Mouse (Mus musculus) lung, embryonic 15.5 days (tissue): ENCODE results near the gene Zfp108. TPM values are rescaled to one million over a fixed set of nuclear protein-coding genes. Genes with fewer than 3 reads are reported as not detected.

Experiments used
- ATAC-seq: fragments of 200-750 bp; cut with Nextera tagmentation; 2 replicates; pipeline ENCODE4 v1.8.0; 2017; ENCODE audit warnings: moderate number of reproducible peaks, borderline replicate concordance; ENCODE audit not compliant: low FRiP score, low TSS enrichment; ENCODE audit errors: extremely low read depth
- H3K27ac ChIP-seq: fragments of 300-500 bp; sonication (generic); 2 replicates; pipeline ENCODE4 v1.5.1; 2015; ENCODE audit warnings: moderate library complexity, mild to moderate bottlenecking, inconsistent platforms
- H3K27me3 ChIP-seq: fragments of 300-500 bp; sonication (generic); 2 replicates; pipeline ENCODE4 v1.6.1; 2015; ENCODE audit warnings: inconsistent platforms
- H3K36me3 ChIP-seq: fragments of 300-500 bp; sonication (generic); 2 replicates; pipeline ENCODE4 v1.6.1; 2015; ENCODE audit warnings: inconsistent platforms
- H3K4me1 ChIP-seq: fragments of 300-500 bp; sonication (generic); 2 replicates; pipeline ENCODE4 v1.6.1; 2015; ENCODE audit warnings: inconsistent platforms
- H3K4me2 ChIP-seq: fragments of 300-500 bp; sonication (generic); 2 replicates; pipeline ENCODE4 v1.6.1; 2015; ENCODE audit warnings: inconsistent platforms, mild to moderate bottlenecking, moderate library complexity
- H3K4me3 ChIP-seq: fragments of 300-500 bp; sonication (generic); 2 replicates; pipeline ENCODE4 v1.5.1; 2015; ENCODE audit warnings: mild to moderate bottlenecking, inconsistent platforms
- H3K9ac ChIP-seq: fragments of 300-500 bp; sonication (generic); 2 replicates; pipeline ENCODE4 v1.6.1; 2015; ENCODE audit warnings: inconsistent platforms
- H3K9me3 ChIP-seq: fragments of 300-500 bp; sonication (generic); 2 replicates; pipeline ENCODE4 v1.6.1; 2016; ENCODE audit warnings: inconsistent platforms
- WGBS: fragments of 180-500 bp; shearing (Covaris S2); methylation state at CpG from one replicate; pipeline ENCODE4 v1.1.7; 2015; 5-methylcytosine and 5-hydroxymethylcytosine counted together
- polyA plus RNA-seq: library from polyadenylated mRNA; unstranded; fragments of >200 nt; fragmentation: Nextera tagmentation; extraction: Ambion mirVana; gene quantifications from 2 replicates; pipeline ENCODE4 v1.2.1, GENCODE M21; 2015

Zfp108 gene
- polyA plus RNA-seq, 1 experiment from 2014 or later: 3.8 TPM

DNA sequence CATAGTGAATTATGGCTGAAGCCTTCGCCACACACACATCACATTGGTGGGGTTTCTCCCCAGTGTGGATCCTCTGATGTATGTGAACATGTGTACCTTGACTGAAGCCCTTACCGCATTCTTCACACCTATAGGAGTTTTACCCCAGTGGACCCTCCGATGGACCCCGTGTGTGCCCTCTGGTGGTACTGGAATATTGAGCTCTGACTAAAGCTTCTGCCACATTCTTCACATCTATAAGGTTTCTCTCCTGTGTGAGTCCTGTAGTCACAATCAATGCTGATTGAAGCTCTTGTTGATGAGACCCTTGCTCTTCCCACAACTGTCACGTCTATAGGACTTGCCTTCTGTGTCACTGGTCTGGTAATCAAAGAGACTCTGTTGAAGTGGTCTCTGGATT lies 33.1 kb downstream of the Zfp108 start:
- no peak overlapping the region for H3K4me3 ChIP-seq
- 80% methylated on average over 5 of the region's 5 CpGs for WGBS

DNA sequence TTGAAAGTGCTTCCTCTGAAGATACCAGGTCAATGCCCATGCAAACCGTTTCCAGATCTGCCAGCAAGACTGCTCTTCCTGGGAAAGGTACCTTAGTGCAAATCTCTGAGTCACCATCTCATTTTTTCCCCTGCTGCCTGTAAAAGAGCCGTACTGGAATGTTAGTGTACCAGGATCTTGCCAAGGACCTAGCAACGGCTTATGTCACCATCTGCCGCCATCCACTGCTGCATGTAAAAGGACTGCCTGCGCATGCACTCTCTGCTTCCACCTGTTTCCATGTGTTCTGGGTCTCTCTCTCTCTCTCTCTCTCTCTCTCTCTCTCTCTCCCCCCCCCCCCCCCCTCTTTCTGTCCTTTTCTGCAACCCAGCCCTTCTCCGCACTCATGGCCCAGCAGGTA lies 33.9 kb downstream of the Zfp108 start:
- H3K36me3 ChIP-seq: peaks cover 42% of the 10 kb centered on the region
- 85% methylated on average over 6 of the region's 6 CpGs for WGBS
- H3K27me3 ChIP-seq: no peaks in the 10 kb centered on the region
- H3K9me3 ChIP-seq: no peaks in the 10 kb centered on the region
- no peak overlapping the region for H3K4me3 ChIP-seq
- no peak for ATAC-seq
- no peak overlapping the region for H3K9ac ChIP-seq
- H3K4me1 ChIP-seq: no peaks in the 10 kb centered on the region
- H3K27ac ChIP-seq: no peak overlapping the region
- no peak overlapping the region for H3K4me2 ChIP-seq

More for the DNA sequence above, 33.1 kb downstream of the Zfp108 start:
- H3K4me1 ChIP-seq: no peaks in the 10 kb centered on the region
- H3K36me3 ChIP-seq: peaks cover 35% of the 10 kb centered on the region
- H3K4me2 ChIP-seq: no peak overlapping the region
- no peak overlapping the region for H3K9ac ChIP-seq
- H3K9me3 ChIP-seq: no peaks in the 10 kb centered on the region
- H3K27ac ChIP-seq: no peak overlapping the region
- H3K27me3 ChIP-seq: no peaks in the 10 kb centered on the region
- no peak for ATAC-seq

DNA sequence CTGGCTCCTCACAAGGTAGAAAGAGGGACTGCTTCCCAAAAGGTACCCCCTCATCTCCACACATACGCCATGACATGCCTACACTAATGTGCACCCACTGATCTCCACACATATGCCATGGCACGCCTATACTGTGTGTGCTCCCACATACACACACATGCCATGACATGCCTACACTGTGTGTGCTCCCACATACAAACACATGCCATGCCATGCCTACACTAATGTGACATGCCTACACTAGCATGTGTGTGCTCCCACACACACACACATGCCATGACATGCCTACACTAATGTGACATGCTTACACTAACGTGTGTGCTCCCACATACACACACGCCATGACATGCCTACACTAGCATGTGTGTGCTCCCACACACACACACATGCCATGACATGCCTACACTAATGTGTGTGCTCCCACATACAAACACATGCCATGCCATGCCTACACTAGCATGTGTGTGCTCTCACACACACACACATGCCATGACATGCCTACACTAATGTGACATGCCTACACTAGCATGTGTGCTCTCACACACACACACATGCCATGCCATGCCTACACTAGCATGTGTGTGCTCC lies 35.6 kb downstream of the Zfp108 start:
- peaks cover 57% of the 10 kb centered on the region for H3K36me3 ChIP-seq
- WGBS: 89% methylated on average over 4 of the region's 4 CpGs
- H3K9me3 ChIP-seq: no peaks in the 10 kb centered on the region
- no peaks in the 10 kb centered on the region for H3K4me1 ChIP-seq
- H3K4me3 ChIP-seq: no peak overlapping the region
- H3K4me2 ChIP-seq: no peak overlapping the region
- H3K9ac ChIP-seq: no peak overlapping the region
- no peaks in the 10 kb centered on the region for H3K27me3 ChIP-seq
- no peak for ATAC-seq
- H3K27ac ChIP-seq: no peak overlapping the region

DNA sequence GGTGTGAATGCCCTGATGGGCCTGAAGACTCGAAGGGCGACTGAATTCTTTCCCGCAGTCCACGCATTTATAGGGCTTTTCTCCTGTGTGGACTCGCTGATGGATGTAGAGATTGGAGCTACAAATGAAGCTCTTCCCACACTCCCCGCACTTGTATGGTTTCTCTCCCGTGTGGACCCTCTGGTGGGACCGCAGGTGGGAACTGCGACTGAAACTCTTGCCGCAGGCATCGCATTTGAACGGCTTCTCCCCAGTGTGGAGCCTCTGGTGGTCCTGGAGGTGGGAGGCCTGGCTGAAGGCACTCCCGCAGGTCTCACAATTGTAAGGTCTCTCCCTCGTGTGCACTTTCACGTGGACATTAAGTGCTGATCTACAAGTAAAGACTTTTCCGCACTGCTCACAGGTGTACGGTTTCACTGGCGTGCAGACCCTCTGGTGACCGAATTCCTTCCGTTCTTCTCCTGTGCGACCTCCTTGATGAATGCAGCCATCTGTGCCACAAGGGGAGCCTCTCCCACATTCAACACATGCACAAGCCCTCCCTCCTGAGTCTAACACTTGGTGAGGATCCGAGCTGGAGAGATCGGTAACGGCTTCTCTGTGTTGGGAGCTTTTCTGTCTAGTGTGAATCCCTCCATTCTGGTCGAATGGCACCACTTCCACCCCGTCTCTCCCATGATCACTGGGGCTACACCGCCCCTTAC lies 36.9 kb downstream of the Zfp108 start:
- Histone ChIP-seq H3K4me2 (no peak overlapping the region), H3K27me3 (no peaks in the 10 kb centered on the region), H3K36me3 (peaks cover 71% of the 10 kb centered on the region), H3K9ac (no peak overlapping the region), H3K27ac (no peak overlapping the region), H3K4me1 (no peaks in the 10 kb centered on the region), H3K9me3 (no peaks in the 10 kb centered on the region), H3K4me3 (no peak overlapping the region)
- WGBS: 83% methylated on average over 27 of the region's 27 CpGs
- ATAC-seq: no peak

DNA sequence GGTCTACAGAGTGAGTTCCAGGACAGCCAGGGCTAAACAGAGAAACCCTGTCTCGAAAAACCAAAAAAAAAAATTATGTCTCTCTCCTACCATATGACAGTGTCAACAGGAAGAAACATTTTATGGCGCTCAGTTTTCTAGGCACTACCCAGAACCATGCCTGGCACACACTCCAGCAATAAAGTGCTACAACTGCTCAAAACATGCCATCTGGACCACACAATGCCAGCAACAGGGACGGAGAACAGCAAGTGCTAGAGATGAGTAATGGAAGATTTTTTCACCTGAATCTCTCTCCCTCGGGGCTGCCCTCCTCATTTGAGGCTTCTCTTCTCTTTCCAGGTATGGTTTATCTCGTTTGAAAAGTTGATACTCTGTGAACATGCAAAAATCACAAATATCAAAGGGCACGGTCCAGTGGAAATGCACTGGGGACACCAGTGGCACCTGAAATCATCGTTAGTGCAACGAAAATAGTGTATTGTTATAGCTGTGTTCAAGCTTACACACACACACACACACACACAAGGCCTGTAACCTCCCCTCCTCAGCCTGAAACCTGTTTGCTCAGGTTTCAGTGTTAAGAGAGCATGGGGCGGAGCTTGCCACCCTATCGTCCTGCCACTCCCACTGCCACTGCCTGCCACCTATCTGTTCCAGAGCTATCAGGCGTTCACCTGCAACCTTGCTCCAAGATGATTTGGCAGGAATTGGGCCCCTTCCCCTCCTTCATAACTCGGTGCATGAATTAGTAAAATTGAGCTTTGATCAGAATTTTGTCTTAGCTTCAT lies 38.7 kb downstream of the Zfp108 start:
- no peak overlapping the region for H3K27ac ChIP-seq
- no peak overlapping the region for H3K9ac ChIP-seq
- WGBS: 73% methylated on average over 12 of the region's 12 CpGs
- H3K4me1 ChIP-seq: peaks cover 7% of the 10 kb centered on the region
- no peak overlapping the region for H3K4me3 ChIP-seq
- H3K27me3 ChIP-seq: no peaks in the 10 kb centered on the region
- no peaks in the 10 kb centered on the region for H3K9me3 ChIP-seq
- ATAC-seq: no peak
- H3K4me2 ChIP-seq: no peak overlapping the region
- peaks cover 77% of the 10 kb centered on the region for H3K36me3 ChIP-seq

DNA sequence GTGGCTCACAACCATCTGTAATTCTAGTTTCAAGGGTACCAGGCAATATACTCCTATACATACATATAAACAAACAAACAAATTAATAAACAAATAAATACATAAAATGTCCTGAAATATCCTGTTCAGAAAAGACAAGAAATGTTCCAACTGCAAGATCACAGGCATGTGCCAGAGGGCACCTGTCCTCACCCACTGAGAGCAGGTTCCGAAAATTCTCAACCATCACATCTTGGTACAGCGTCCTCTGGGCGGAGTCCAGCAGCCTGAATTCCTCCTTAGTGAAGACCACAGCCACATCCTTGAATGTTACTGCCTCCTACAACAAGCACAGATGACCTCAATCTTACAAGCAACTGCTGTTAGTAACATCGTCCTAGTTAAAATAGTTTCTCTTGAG lies 40.2 kb downstream of the Zfp108 start:
- Histone ChIP-seq H3K36me3 (peaks cover 71% of the 10 kb centered on the region), H3K4me1 (peaks cover 9% of the 10 kb centered on the region), H3K27me3 (no peaks in the 10 kb centered on the region), H3K4me3 (no peak overlapping the region), H3K9ac (no peak overlapping the region), H3K9me3 (no peaks in the 10 kb centered on the region), H3K4me2 (no peak overlapping the region), H3K27ac (no peak overlapping the region)
- WGBS: 98% methylated on average over 4 of the region's 4 CpGs
- no peak for ATAC-seq

DNA sequence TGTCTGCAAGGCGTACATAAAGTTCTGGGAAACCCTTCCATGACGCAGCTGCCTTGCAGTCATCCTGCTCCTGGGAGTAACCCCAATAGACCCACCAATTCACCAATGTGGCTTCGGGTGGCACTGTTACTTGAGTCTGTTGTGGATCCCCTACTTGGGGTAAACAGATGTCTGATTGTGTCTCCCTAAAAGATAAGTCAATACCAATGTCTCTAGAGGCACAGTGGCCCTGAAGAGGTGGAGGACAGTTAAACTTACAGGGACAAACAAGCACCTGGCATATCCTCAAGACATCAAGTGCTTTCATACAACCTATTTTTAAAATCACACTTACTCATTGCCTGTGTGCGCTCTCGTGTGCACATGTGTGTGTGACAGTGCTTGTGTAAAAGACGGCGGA lies 40.8 kb downstream of the Zfp108 start:
- H3K9ac ChIP-seq: no peak overlapping the region
- H3K36me3 ChIP-seq: peaks cover 65% of the 10 kb centered on the region
- H3K4me2 ChIP-seq: no peak overlapping the region
- no peak overlapping the region for H3K27ac ChIP-seq
- H3K4me3 ChIP-seq: no peak overlapping the region
- 97% methylated on average over 7 of the region's 7 CpGs for WGBS
- H3K9me3 ChIP-seq: no peaks in the 10 kb centered on the region
- ATAC-seq: no peak
- no peaks in the 10 kb centered on the region for H3K27me3 ChIP-seq
- peaks cover 15% of the 10 kb centered on the region for H3K4me1 ChIP-seq

DNA sequence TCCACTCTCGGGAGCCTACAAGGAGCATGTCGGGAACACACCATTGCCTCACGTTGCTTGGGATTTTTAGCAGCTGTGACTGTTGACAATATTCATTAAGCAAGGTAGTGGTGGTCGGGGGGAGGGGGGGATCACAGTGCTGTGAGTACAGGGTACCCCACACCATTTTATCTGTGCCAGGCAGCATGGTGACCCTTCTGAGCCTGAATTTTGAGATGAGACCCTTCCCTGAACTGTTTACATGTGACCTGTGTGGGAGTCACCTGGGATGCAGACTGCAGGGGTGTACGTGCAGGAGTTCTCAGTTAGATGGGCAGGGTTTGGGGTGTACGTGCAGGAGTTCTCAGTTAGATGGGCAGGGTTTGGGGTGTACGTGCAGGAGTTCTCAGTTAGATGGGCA lies 41.8 kb downstream of the Zfp108 start:
- no peak overlapping the region for H3K9ac ChIP-seq
- H3K4me3 ChIP-seq: no peak overlapping the region
- no peaks in the 10 kb centered on the region for H3K27me3 ChIP-seq
- ATAC-seq: no peak
- whole genome bisulfite sequencing: 92% methylated on average over 7 of the region's 7 CpGs
- H3K4me2 ChIP-seq: no peak overlapping the region
- no peak overlapping the region for H3K27ac ChIP-seq
- peaks cover 55% of the 10 kb centered on the region for H3K36me3 ChIP-seq
- H3K4me1 ChIP-seq: peaks cover 22% of the 10 kb centered on the region
- no peaks in the 10 kb centered on the region for H3K9me3 ChIP-seq

DNA sequence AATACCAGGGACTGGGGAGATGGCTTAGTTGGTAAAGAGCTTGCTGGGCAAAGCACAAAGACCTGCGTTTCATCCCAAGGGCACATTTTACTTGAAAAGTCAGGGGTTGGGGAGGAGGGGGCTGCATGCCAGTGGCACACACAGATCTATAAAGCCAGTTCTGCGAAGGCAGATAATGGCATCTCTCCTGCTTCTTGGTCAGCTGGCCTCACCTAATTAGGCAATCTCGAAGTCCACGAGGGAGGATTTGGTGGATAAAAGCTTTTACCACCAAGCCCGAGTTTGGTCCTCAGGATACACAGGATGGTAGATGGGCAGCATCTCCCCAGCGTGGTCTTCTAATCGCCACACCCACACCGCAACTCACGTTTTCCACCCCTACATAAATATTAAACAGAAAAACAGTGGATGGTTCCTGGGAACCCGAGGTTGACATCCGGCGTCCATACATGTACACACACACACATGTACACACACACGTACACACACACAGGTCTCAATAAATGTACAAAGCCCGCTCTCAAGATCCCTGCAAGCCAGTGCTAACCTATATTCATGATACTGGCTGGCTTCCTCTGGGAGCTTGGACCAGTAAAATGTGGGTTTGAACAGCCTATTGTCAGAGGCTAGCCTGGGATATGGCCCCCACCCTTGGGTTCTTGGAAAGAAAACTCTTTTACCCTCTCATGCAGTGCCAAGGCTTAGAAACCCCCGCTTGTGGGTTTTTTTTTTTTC lies 42.9 kb downstream of the Zfp108 start:
- Histone ChIP-seq H3K27ac (no peak overlapping the region), H3K27me3 (no peaks in the 10 kb centered on the region), H3K9me3 (no peaks in the 10 kb centered on the region), H3K4me1 (peaks cover 22% of the 10 kb centered on the region), H3K4me2 (peak overlapping the region; percentile 91), H3K4me3 (peak overlapping the region; percentile 67; the same call in 1 of the 2 replicates), H3K36me3 (peaks cover 51% of the 10 kb centered on the region), H3K9ac (0 out of 2 replicates have a peak overlapping the region, but pooled peaks have one; percentile 74)
- no peak for ATAC-seq
- 89% methylated on average over 15 of the region's 15 CpGs for WGBS

DNA sequence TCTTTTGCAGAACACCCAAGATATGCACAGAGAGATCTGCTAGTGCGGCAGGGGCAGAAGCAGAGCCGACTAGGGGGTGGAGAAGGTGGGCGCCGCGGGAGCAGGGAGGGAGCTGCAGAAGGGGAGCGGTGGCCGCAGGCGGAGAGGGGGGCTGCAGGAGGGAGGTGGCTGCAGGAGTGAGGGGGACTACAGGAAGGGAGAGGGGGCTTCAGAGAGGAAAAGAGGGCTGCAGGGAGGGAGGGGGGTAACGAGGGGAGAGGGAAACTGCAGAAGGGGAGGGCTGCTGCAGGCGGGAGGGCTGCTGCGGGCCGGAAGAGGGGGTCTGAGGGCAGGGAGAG lies 44.0 kb downstream of the Zfp108 start:
- WGBS: 3% methylated on average over 12 of the region's 12 CpGs
- Histone ChIP-seq H3K36me3 (peaks cover 49% of the 10 kb centered on the region), H3K4me3 (peak overlapping the region; percentile 67), H3K4me1 (peaks cover 22% of the 10 kb centered on the region), H3K4me2 (peak overlapping the region; percentile 91), H3K27ac (peak overlapping the region; percentile 92), H3K9ac (peak overlapping the region; percentile 74), H3K9me3 (no peaks in the 10 kb centered on the region), H3K27me3 (no peaks in the 10 kb centered on the region)
- no peak for ATAC-seq

DNA sequence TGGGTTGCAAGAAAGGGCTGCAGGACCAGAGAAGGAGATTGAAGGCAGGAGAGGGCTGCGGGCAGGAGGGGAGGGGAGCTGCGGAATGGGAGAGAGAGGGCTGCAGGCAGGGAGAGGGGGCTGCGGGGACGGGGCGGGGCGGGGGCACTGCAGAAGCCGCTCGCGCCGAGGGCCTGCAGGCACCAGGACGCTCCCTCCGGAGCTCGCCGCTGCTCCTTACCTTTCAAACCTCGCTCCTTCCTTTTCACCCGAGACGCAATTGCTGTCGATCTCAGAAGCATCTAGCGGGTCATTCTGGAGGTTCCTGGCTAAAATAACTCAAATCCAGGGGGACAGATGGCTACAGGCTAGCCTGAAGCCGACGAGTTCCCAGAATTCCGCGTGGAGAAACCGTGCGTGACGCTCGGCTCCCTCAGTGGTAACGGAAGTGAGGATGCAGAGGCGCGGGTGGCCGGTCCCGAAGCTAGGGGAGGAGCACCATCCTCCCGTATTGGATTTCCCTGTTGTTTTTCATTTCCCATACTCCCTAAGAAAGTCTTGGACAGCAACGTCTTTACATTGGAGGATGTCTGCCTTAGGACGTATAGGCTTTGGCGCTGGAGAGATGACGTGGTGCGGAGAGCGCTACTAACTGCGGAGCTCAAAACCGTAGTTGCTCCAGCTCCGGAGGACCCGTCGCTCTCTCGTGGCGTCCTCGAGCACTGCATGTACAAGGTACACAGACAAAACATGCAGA lies 44.5 kb downstream of the Zfp108 start:
- Histone ChIP-seq H3K4me3 (peak overlapping the region; percentile 67), H3K4me2 (peak overlapping the region; percentile 91), H3K4me1 (peaks cover 22% of the 10 kb centered on the region), H3K36me3 (peaks cover 46% of the 10 kb centered on the region), H3K9me3 (no peaks in the 10 kb centered on the region), H3K27me3 (no peaks in the 10 kb centered on the region), H3K27ac (peak overlapping the region; percentile 92), H3K9ac (peak overlapping the region; percentile 74)
- WGBS: under 1% methylated on average over 46 of the region's 47 CpGs
- peak; percentile 89 for ATAC-seq
